8 mouse cellular contexts compared by ENCODE assay signal in genomic region chr10:121739548-121740505, GRCm38 (mm10). TPM values are rescaled to one million over a fixed set of nuclear protein-coding genes. Genes with fewer than 3 reads are reported as not detected.
DNase-seq lines count a peak whose midpoint lies in the region; ATAC-seq lines count a peak whose summit lies in the region.

Gene BC048403, plus strand, starts transcription at chr10:121739937.

- WGBS in hindbrain, embryonic 16.5 days = under 1% methylated on average over 38 of the region's 68 CpGs
- WGBS in macrophage (ENCODE audit: missing documents) = 2% methylated on average over 67 of the region's 68 CpGs

- peak within 1 kb of the TSS; percentile 81 for H3K27ac ChIP-seq in hindbrain, embryonic 16.5 days (ENCODE audit: low read depth, low read length)
- H3K27ac ChIP-seq in macrophage = no peak within 1 kb of the TSS

- H3K9ac ChIP-seq in hindbrain, embryonic 16.5 days (ENCODE audit: low read depth, low read length) = peak within 1 kb of the TSS; percentile 85

- no peaks in the 10 kb centered on the region for H3K27me3 ChIP-seq in hindbrain, embryonic 16.5 days (replicated peaks; ENCODE audit: control insufficient read depth, insufficient read depth, low read length)

- no peaks in the 10 kb centered on the region for H3K36me3 ChIP-seq in hindbrain, embryonic 16.5 days (ENCODE audit: control insufficient read depth, insufficient read depth, low read length)
- H3K36me3 ChIP-seq in macrophage (ENCODE audit: inconsistent target) = no peaks in the 10 kb centered on the region

- H3K79me2 ChIP-seq in macrophage (ENCODE audit: inconsistent target) = no peaks in the 10 kb centered on the region; the same call in 1 of the 2 replicates

- ATAC-seq in hindbrain, embryonic 16.5 days = peak; percentile 92

- peak within 1 kb of the TSS; percentile 87 for H3K4me2 ChIP-seq in hindbrain, embryonic 16.5 days (ENCODE audit: low read length)

- peak; percentile 87 for DNase-seq in R1 (ENCODE audit: low read depth, low spot score)
- DNase-seq in cerebellum, postnatal 25 days = peak; percentile 91 to 95
- DNase-seq in frontal cortex, postnatal 36 days (ENCODE audit: low spot score in 2 of 2) = peak; percentile 87 to 89
- peak; percentile 85 to 89 for DNase-seq in left cerebral cortex, adult 18-20 months (ENCODE audit: low spot score in 2 of 2)
- peak; percentile 91 for DNase-seq in right cerebral cortex, adult 18-20 months
- peak; percentile 26 for DNase-seq in urinary bladder, postnatal 10 days (ENCODE audit: low spot score)

- no peaks in the 10 kb centered on the region for H3K9me3 ChIP-seq in hindbrain, embryonic 16.5 days (ENCODE audit: control insufficient read depth, low read length)

- peaks cover 8% of the 10 kb centered on the region for H3K4me1 ChIP-seq in hindbrain, embryonic 16.5 days (ENCODE audit: control insufficient read depth, insufficient read depth, low read depth, low read length)

- H3K4me3 ChIP-seq in hindbrain, embryonic 16.5 days (ENCODE audit: low read length) = peak within 1 kb of the TSS; percentile 55
- H3K4me3 ChIP-seq in macrophage (ENCODE audit: inconsistent target) = peak within 1 kb of the TSS; percentile 51

RNA-seq across cellular contexts. Expression of gene BC048403, which starts in this region (rescaled TPM):
- 2.2 and 2.5 TPM in 2 replicates for polyA plus RNA-seq in hindbrain, embryonic 16.5 days (2015; fragmentation: Nextera tagmentation; extraction: Ambion mirVana)
- total RNA-seq in left cerebral cortex, adult 18-20 months (2021) = 10 to 100 TPM; 10.1 TPM
- total RNA-seq in macrophage (2018; cell fraction: chromatin; rRNA removed) = 1 to 10 TPM; 1.6 to 8.5 (median 4.8) TPM
- total RNA-seq in macrophage (2018; cell fraction: cytosol; rRNA removed) = 1 to 10 TPM; 2.1 to 8.6 (median 7.1) TPM
- 10 to 100 TPM in 4 of 26 experiments, 1 to 10 TPM in 22; 2.4 to 12.0 (median 6.7) TPM for total RNA-seq in macrophage (2018; cell fraction: nucleus; rRNA removed)
- 4.3 to 8.8 TPM (median 8.1 TPM) in 3 replicates for polyA plus RNA-seq in macrophage (2018)

Comparison
In these comparisons a context has a peak if more than half of its experiments do, and no peak if none do; other contexts are left out.
1. DNase-seq: peak in every context shown above with its lines; median percentile 93 in cerebellum, postnatal 25 days; 91 in right cerebral cortex, adult 18-20 months; 88 in frontal cortex, postnatal 36 days; 87 in R1; 87 in left cerebral cortex, adult 18-20 months; 26 in urinary bladder, postnatal 10 days.